Mouse (Mus musculus) G1E (cell line): ENCODE data around the gene Sgf29.

Experiments used
- CTCF ChIP-seq: IDR thresholded peaks from 2 replicates; pipeline ENCODE4 v1.5.1; 2012; ENCODE audit warnings: low read depth, low read length, inconsistent platforms, mixed read lengths
- GATA1 ChIP-seq: IDR thresholded peaks from 2 replicates; pipeline ENCODE4 v1.6.1; 2012; ENCODE audit warnings: borderline replicate concordance, low read length, inconsistent platforms, mixed read lengths
- GATA2 ChIP-seq: IDR thresholded peaks from 2 replicates; pipeline ENCODE4 v1.6.1; 2012; ENCODE audit warnings: low read depth, low read length, inconsistent platforms, borderline replicate concordance
- POLR2AphosphoS5 ChIP-seq: IDR thresholded peaks from 2 replicates; pipeline ENCODE4 v1.6.1; 2012; ENCODE audit warnings: low read depth, low read length, inconsistent platforms; ENCODE audit not compliant: insufficient replicate concordance
- TAL1 ChIP-seq: conservative IDR thresholded peaks from 2 replicates; pipeline ENCODE4 v1.6.1; 2012; ENCODE audit warnings: low read depth, low read length, inconsistent platforms, mixed read lengths

DNA sequence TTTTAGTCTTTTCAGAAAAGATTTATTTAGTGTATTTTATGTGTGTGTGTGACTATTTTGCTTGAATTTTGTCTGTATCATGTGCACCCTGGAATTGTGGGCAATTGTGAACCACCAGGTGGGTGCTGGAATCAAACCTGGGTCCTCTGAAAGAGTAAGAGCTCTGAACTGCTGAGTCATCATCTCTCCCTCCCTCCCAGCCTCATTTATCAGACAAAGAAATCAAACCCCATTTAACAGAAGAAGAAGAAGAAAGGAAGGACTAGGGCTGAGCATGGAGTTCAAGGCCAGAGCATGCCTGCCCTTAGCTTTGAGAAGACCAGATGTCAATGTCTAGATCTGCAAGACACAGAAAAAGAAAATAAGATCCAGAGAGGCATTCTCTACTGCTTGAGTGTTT, 13.7 kb upstream of the Sgf29 start:
- TF ChIP-seq TAL1 (no peak), POLR2AphosphoS5 (no peak), CTCF (no peak), GATA1 (no peak), GATA2 (no peak)
